Mouse (Mus musculus) embryonic facial prominence, embryonic 14.5 days (tissue): ENCODE data around the gene Fhl2. TPM values are rescaled to one million over a fixed set of nuclear protein-coding genes. Genes with fewer than 3 reads are reported as not detected.

Experiments used
- ATAC-seq: fragments of 200-750 bp; cut with Nextera tagmentation; 2 replicates; pipeline ENCODE4 v1.8.0; 2017; ENCODE audit warnings: low read depth, moderate number of reproducible peaks, moderate TSS enrichment
- DNase-seq: peaks from one replicate; pipeline ENCODE4 v3.0.0-alpha.2; 2015; ENCODE audit warnings: low spot score
- H3K27ac ChIP-seq: fragments of 300-500 bp; sonication (generic); replicated peaks from 2 replicates; pipeline ENCODE4 v1.5.1; 2014; ENCODE audit warnings: low read depth, mild to moderate bottlenecking, low read length, moderate library complexity
- H3K27me3 ChIP-seq: fragments of 300-500 bp; sonication (generic); replicated peaks from 2 replicates; pipeline ENCODE4 v1.6.1; 2014; ENCODE audit warnings: low read length; ENCODE audit not compliant: control insufficient read depth, insufficient read depth
- H3K36me3 ChIP-seq: fragments of 300-500 bp; sonication (generic); 2 replicates; pipeline ENCODE4 v1.6.1; 2014; ENCODE audit warnings: low read length, mixed read lengths; ENCODE audit not compliant: control insufficient read depth, insufficient read depth
- H3K4me1 ChIP-seq: fragments of 300-500 bp; sonication (generic); 2 replicates; pipeline ENCODE4 v1.6.1; 2014; ENCODE audit warnings: antibody characterized with exemption, low read length; ENCODE audit not compliant: control insufficient read depth, insufficient read depth
- H3K4me2 ChIP-seq: fragments of 300-500 bp; sonication (generic); 2 replicates; pipeline ENCODE4 v1.6.1; 2014; ENCODE audit warnings: low read depth, mild to moderate bottlenecking, low read length, moderate library complexity, mixed read lengths
- H3K4me3 ChIP-seq: fragments of 300-500 bp; sonication (generic); 2 replicates; pipeline ENCODE4 v1.5.1; 2014; ENCODE audit warnings: low read depth, mild to moderate bottlenecking, low read length
- H3K9ac ChIP-seq: fragments of 300-500 bp; sonication (generic); 2 replicates; pipeline ENCODE4 v1.6.1; 2014; ENCODE audit warnings: low read depth, mild to moderate bottlenecking, low read length, moderate library complexity, mixed read lengths
- H3K9me3 ChIP-seq: fragments of 300-500 bp; sonication (generic); 2 replicates; pipeline ENCODE4 v1.6.1; 2016; ENCODE audit warnings: low read length; ENCODE audit not compliant: control insufficient read depth
- WGBS: fragments of 180-500 bp; shearing (Covaris S2); extraction: QIAGEN DNeasy Blood & Tissue Kit; methylation state at CpG from one replicate; pipeline ENCODE4 v1.1.7; 2014; 5-methylcytosine and 5-hydroxymethylcytosine counted together
- polyA plus RNA-seq: library from polyadenylated mRNA; unstranded; fragments of >200 nt; fragmentation: Nextera tagmentation; extraction: Ambion mirVana; gene quantifications from 2 replicates; pipeline ENCODE4 v1.2.1, GENCODE M21; 2014

Gene Fhl2
- polyA plus RNA-seq, 1 experiment from 2014 or later = 29.7 TPM

- ATAC-seq (no peak), DNase-seq (no peak)
- no peak overlapping the region for H3K9ac ChIP-seq
- no peaks in the 10 kb centered on the region for H3K36me3 ChIP-seq
- 46% methylated on average over 5 of the region's 5 CpGs for WGBS
- no peaks in the 10 kb centered on the region for H3K9me3 ChIP-seq
- no peak overlapping the region for H3K4me3 ChIP-seq
- no peak overlapping the region for H3K27ac ChIP-seq
- no peaks in the 10 kb centered on the region for H3K27me3 ChIP-seq
- no peak overlapping the region for H3K4me2 ChIP-seq
- peaks cover 13% of the 10 kb centered on the region for H3K4me1 ChIP-seq
These were observed 28.8 kb downstream of the Fhl2 start for GRCm38 (mm10) chr1:43168026-43168425.

GRCm38 (mm10) chr1:43164582-43164981, 32.2 kb downstream of the Fhl2 start:
- 97% methylated on average over 5 of the region's 5 CpGs for whole genome bisulfite sequencing
- H3K27ac ChIP-seq = no peak overlapping the region
- H3K4me1 ChIP-seq = peaks cover 15% of the 10 kb centered on the region
- H3K36me3 ChIP-seq = no peaks in the 10 kb centered on the region
- no peak overlapping the region for H3K4me3 ChIP-seq
- no peaks in the 10 kb centered on the region for H3K27me3 ChIP-seq
- DNase-seq (no peak), ATAC-seq (no peak)
- no peak overlapping the region for H3K4me2 ChIP-seq
- no peak overlapping the region for H3K9ac ChIP-seq
- no peaks in the 10 kb centered on the region for H3K9me3 ChIP-seq

GRCm38 (mm10) chr1:43163467-43164418, 33.0 kb downstream of the Fhl2 start:
- ATAC-seq (peak; percentile 93), DNase-seq (peak; percentile 90)
- no peaks in the 10 kb centered on the region for H3K36me3 ChIP-seq
- H3K9me3 ChIP-seq = no peaks in the 10 kb centered on the region
- H3K27me3 ChIP-seq = no peaks in the 10 kb centered on the region
- WGBS = 7% methylated on average over 40 of the region's 61 CpGs
- H3K4me1 ChIP-seq = peaks cover 19% of the 10 kb centered on the region
- H3K4me2 ChIP-seq = peak overlapping the region; percentile 84
- H3K4me3 ChIP-seq = peak overlapping the region; percentile 75
- peak overlapping the region; percentile 71 for H3K9ac ChIP-seq
- H3K27ac ChIP-seq = 0 out of 2 replicates have a peak overlapping the region, but pooled peaks have one; percentile 15

- peak overlapping the region; percentile 84 for H3K4me2 ChIP-seq
- peak overlapping the region; percentile 71 for H3K9ac ChIP-seq
- no peaks in the 10 kb centered on the region for H3K9me3 ChIP-seq
- DNase-seq = no peak
- WGBS = 5% methylated on average over 6 of the region's 6 CpGs
- H3K4me3 ChIP-seq = peak overlapping the region; percentile 75
- no peak overlapping the region for H3K27ac ChIP-seq
- peaks cover 19% of the 10 kb centered on the region for H3K4me1 ChIP-seq
- H3K36me3 ChIP-seq = no peaks in the 10 kb centered on the region
- ATAC-seq = peak; percentile 12; the same call in 1 of the 2 replicates
- H3K27me3 ChIP-seq = no peaks in the 10 kb centered on the region
These were observed 33.7 kb downstream of the Fhl2 start for GRCm38 (mm10) chr1:43163084-43163466.

- Histone ChIP-seq H3K4me2 (peak overlapping the region; percentile 84), H3K36me3 (no peaks in the 10 kb centered on the region), H3K4me1 (peaks cover 19% of the 10 kb centered on the region), H3K4me3 (peak overlapping the region; percentile 75; the same call in 1 of the 2 replicates), H3K27ac (no peak overlapping the region), H3K9ac (no peak overlapping the region), H3K27me3 (no peaks in the 10 kb centered on the region), H3K9me3 (no peaks in the 10 kb centered on the region)
- DNase-seq (no peak), ATAC-seq (no peak)
- WGBS = 85% methylated on average over 3 of the region's 3 CpGs
These were observed 34.4 kb downstream of the Fhl2 start for GRCm38 (mm10) chr1:43162394-43162793.

- ATAC-seq (no peak), DNase-seq (peak; percentile 26)
- Histone ChIP-seq H3K36me3 (no peaks in the 10 kb centered on the region), H3K4me2 (no peak overlapping the region), H3K4me1 (peaks cover 22% of the 10 kb centered on the region), H3K9me3 (no peaks in the 10 kb centered on the region), H3K27me3 (no peaks in the 10 kb centered on the region), H3K4me3 (no peak overlapping the region), H3K9ac (no peak overlapping the region), H3K27ac (no peak overlapping the region)
- WGBS = 42% methylated on average over 4 of the region's 4 CpGs
These were observed 37.4 kb downstream of the Fhl2 start for GRCm38 (mm10) chr1:43159429-43159828.

GRCm38 (mm10) chr1:43157907-43158306, 38.9 kb downstream of the Fhl2 start:
- Histone ChIP-seq H3K4me3 (no peak overlapping the region), H3K4me1 (peaks cover 14% of the 10 kb centered on the region), H3K27me3 (no peaks in the 10 kb centered on the region), H3K36me3 (no peaks in the 10 kb centered on the region), H3K4me2 (no peak overlapping the region), H3K9me3 (no peaks in the 10 kb centered on the region), H3K9ac (no peak overlapping the region), H3K27ac (no peak overlapping the region)
- DNase-seq (no peak), ATAC-seq (no peak)
- WGBS = 76% methylated on average over 2 of the region's 2 CpGs

GRCm38 (mm10) chr1:43154491-43154890, 42.3 kb downstream of the Fhl2 start:
- 0 out of 2 replicates have a peak, but pooled peaks cover 7% of the 10 kb centered on the region for H3K4me1 ChIP-seq
- H3K36me3 ChIP-seq = no peaks in the 10 kb centered on the region
- no peaks in the 10 kb centered on the region for H3K27me3 ChIP-seq
- no peaks in the 10 kb centered on the region for H3K9me3 ChIP-seq
- ATAC-seq = no peak
- no peak overlapping the region for H3K27ac ChIP-seq
- 56% methylated on average over 2 of the region's 2 CpGs for WGBS
- no peak overlapping the region for H3K9ac ChIP-seq
- H3K4me3 ChIP-seq = no peak overlapping the region
- no peak overlapping the region for H3K4me2 ChIP-seq
- DNase-seq = peak; percentile 31
